Mouse (Mus musculus) CH12.LX (cell line): ENCODE measurements around the gene Bcl2l15. TPM values are rescaled to one million over a fixed set of nuclear protein-coding genes. Genes with fewer than 3 reads are reported as not detected.

Experiments used
- DNase-seq: peaks from one replicate; pipeline ENCODE4 v3.0.0-alpha.2; 2013; ENCODE audit errors: extremely low read depth
- H3K27ac ChIP-seq: 2 replicates; pipeline ENCODE4 v1.5.1; 2012; ENCODE audit warnings: low read depth, mild to moderate bottlenecking, control low read depth, moderate library complexity; ENCODE audit not compliant: insufficient read depth
- H3K27me3 ChIP-seq: replicated peaks from 2 replicates; pipeline ENCODE3; 2012; ENCODE audit warnings: inconsistent platforms
- H3K36me3 ChIP-seq, 2 experiments: replicated peaks in 1 of 2; 2 replicates each; pipeline versions ENCODE3 to v1.6.1; 2012; ENCODE audit warnings: inconsistent platforms in 1 of 2, low read length in 1 of 2, mild to moderate bottlenecking in 1 of 2, mixed read lengths in 1 of 2, moderate library complexity in 1 of 2; ENCODE audit not compliant: control insufficient read depth in 1 of 2, insufficient read depth in 1 of 2
- H3K4me1 ChIP-seq, 2 experiments: 2 replicates each; pipeline ENCODE4 v1.6.1; 2012; ENCODE audit warnings: inconsistent platforms in 1 of 2, moderate library complexity in 1 of 2; ENCODE audit not compliant: insufficient read depth in 2 of 2, control insufficient read depth in 1 of 2
- H3K4me2 ChIP-seq: 2 replicates; pipeline ENCODE4 v1.6.1; 2012; ENCODE audit warnings: low read depth, mild to moderate bottlenecking, control low read depth; ENCODE audit not compliant: poor library complexity, insufficient read depth, severe bottlenecking
- H3K4me3 ChIP-seq, 3 experiments: fragments of 150-350 bp in 1 of 3; sonication (generic) in 1 of 3; replicated peaks in 1 of 3; 2 replicates each; pipeline versions ENCODE3 to v1.5.1; 2011 to 2012; ENCODE audit warnings: low read depth in 2 of 3, low read length in 2 of 3, mild to moderate bottlenecking in 2 of 3, moderate library complexity in 2 of 3, control low read depth in 1 of 3, improper control_type of control experiment in 1 of 3, inconsistent platforms in 1 of 3, mixed read lengths in 1 of 3; ENCODE audit not compliant: poor library complexity in 1 of 3
- H3K79me2 ChIP-seq: replicated peaks from 2 replicates; pipeline ENCODE4 v1.6.1; 2012; ENCODE audit warnings: mild to moderate bottlenecking, moderate library complexity; ENCODE audit not compliant: control insufficient read depth, poor library complexity, insufficient read depth, severe bottlenecking; ENCODE audit errors: extremely low read depth
- H3K9ac ChIP-seq: 2 replicates; pipeline ENCODE4 v1.6.1; 2012; ENCODE audit warnings: low read depth, mild to moderate bottlenecking, control low read depth, moderate library complexity; ENCODE audit not compliant: insufficient read depth
- H3K9me3 ChIP-seq: replicated peaks from 2 replicates; pipeline ENCODE3; 2012; ENCODE audit warnings: low read length, inconsistent platforms, mixed read lengths
- BHLHE40 ChIP-seq: IDR thresholded peaks from 2 replicates; pipeline ENCODE4 v1.6.1; 2011; ENCODE audit warnings: mild to moderate bottlenecking, low read depth, low read length, improper control_type of control experiment
- CHD2 ChIP-seq: IDR thresholded peaks from 2 replicates; pipeline ENCODE4 v1.6.1; 2011; ENCODE audit warnings: low read length, improper control_type of control experiment
- CTCF ChIP-seq, 2 experiments: IDR thresholded peaks in 1 of 2; conservative IDR thresholded peaks in 1 of 2; 2 replicates each; pipeline ENCODE4 v1.5.1; 2011 to 2012; ENCODE audit warnings: low read depth in 2 of 2, low read length in 2 of 2, improper control_type of control experiment in 1 of 2, inconsistent platforms in 1 of 2, mild to moderate bottlenecking in 1 of 2, moderate library complexity in 1 of 2
- E2F4 ChIP-seq: IDR thresholded peaks from 2 replicates; pipeline ENCODE4 v1.6.1; 2011; ENCODE audit warnings: low read depth, low read length, improper control_type of control experiment; ENCODE audit not compliant: insufficient replicate concordance
- ELF1 ChIP-seq: IDR thresholded peaks from 2 replicates; pipeline ENCODE4 v1.6.1; 2014; ENCODE audit warnings: low read depth, mild to moderate bottlenecking, inconsistent platforms, low read length, improper control_type of control experiment
- EP300 ChIP-seq: IDR thresholded peaks from 2 replicates; pipeline ENCODE4 v1.6.1; 2011; ENCODE audit warnings: low read length, improper control_type of control experiment
- ETS1 ChIP-seq: conservative IDR thresholded peaks from 2 replicates; pipeline ENCODE4 v1.6.1; 2012; ENCODE audit warnings: low read depth, mild to moderate bottlenecking, inconsistent platforms, low read length, improper control_type of control experiment, moderate library complexity
- GABPA ChIP-seq: IDR thresholded peaks from 2 replicates; pipeline ENCODE4 v1.6.1; 2012; ENCODE audit warnings: low read depth, low read length, improper control_type of control experiment, inconsistent platforms; ENCODE audit not compliant: insufficient replicate concordance
- IRF4 ChIP-seq: IDR thresholded peaks from 2 replicates; pipeline ENCODE4 v1.6.1; 2014; ENCODE audit warnings: low read depth, mild to moderate bottlenecking, inconsistent platforms, low read length, improper control_type of control experiment
- JUND ChIP-seq: conservative IDR thresholded peaks from 2 replicates; pipeline ENCODE4 v1.6.1; 2011; ENCODE audit warnings: low read depth, low read length, improper control_type of control experiment
- KAT2A ChIP-seq: IDR thresholded peaks from 2 replicates; pipeline ENCODE4 v1.6.1; 2012; ENCODE audit warnings: low read length, improper control_type of control experiment, inconsistent platforms; ENCODE audit not compliant: insufficient replicate concordance
- MAFK ChIP-seq: IDR thresholded peaks from 2 replicates; pipeline ENCODE4 v1.6.1; 2011; ENCODE audit warnings: low read length, improper control_type of control experiment; ENCODE audit not compliant: insufficient replicate concordance
- MAZ ChIP-seq: IDR thresholded peaks from 2 replicates; pipeline ENCODE4 v1.6.1; 2012; ENCODE audit warnings: low read depth, mild to moderate bottlenecking, inconsistent platforms, low read length, improper control_type of control experiment, moderate library complexity
- MEF2A ChIP-seq: IDR thresholded peaks from 2 replicates; pipeline ENCODE4 v1.6.1; 2014; ENCODE audit warnings: low read depth, mild to moderate bottlenecking, inconsistent platforms, low read length, improper control_type of control experiment, borderline replicate concordance
- MYC ChIP-seq: IDR thresholded peaks from 2 replicates; pipeline ENCODE4 v1.6.1; 2011; ENCODE audit warnings: low read depth, mild to moderate bottlenecking, improper control_type of control experiment, low read length
- RCOR1 ChIP-seq: conservative IDR thresholded peaks from 2 replicates; pipeline ENCODE4 v1.6.1; 2012; ENCODE audit warnings: low read depth, mild to moderate bottlenecking, inconsistent platforms, low read length, improper control_type of control experiment
- SIN3A ChIP-seq: IDR thresholded peaks from 2 replicates; pipeline ENCODE4 v1.6.1; 2012; ENCODE audit warnings: low read length, improper control_type of control experiment, inconsistent platforms
- TCF12 ChIP-seq: IDR thresholded peaks from 2 replicates; pipeline ENCODE4 v1.6.1; 2014; ENCODE audit warnings: low read depth, mild to moderate bottlenecking, inconsistent platforms, low read length, improper control_type of control experiment
- USF1 ChIP-seq: IDR thresholded peaks from 2 replicates; pipeline ENCODE4 v1.6.1; 2014; ENCODE audit warnings: low read depth, mild to moderate bottlenecking, inconsistent platforms, low read length, improper control_type of control experiment
- USF2 ChIP-seq: conservative IDR thresholded peaks from 2 replicates; pipeline ENCODE4 v1.6.1; 2011; ENCODE audit warnings: low read depth, low read length, improper control_type of control experiment
- ZKSCAN1 ChIP-seq: IDR thresholded peaks from 2 replicates; pipeline ENCODE4 v1.6.1; 2012; ENCODE audit warnings: low read depth, inconsistent platforms, low read length, improper control_type of control experiment, borderline replicate concordance
- ZNF384 ChIP-seq: IDR thresholded peaks from 2 replicates; pipeline ENCODE4 v1.6.1; 2012; ENCODE audit warnings: low read depth, low read length, improper control_type of control experiment, inconsistent platforms
- dilution Hi-C: fragments of 300-500 bp; cut with MboI; formaldehyde crosslinking; loops from 2 replicates; pipeline ENCODE4 v1.14.3; 2020; ENCODE audit warnings: low sequenced_read_pairs; ENCODE audit not compliant: extremely low pct_unique_long_range_greater_than_20kb, extremely low pct_ligation_motif_present
- in situ Hi-C: fragments of 300-500 bp; cut with MboI; formaldehyde crosslinking; loops from 3 replicates; pipeline ENCODE4 v1.14.3; 2019; ENCODE audit warnings: low sequenced_read_pairs, low pct_ligation_motif_present, low pct_unique_long_range_greater_than_20kb, mixed read lengths
- polyA plus RNA-seq: library from polyadenylated mRNA; unstranded; fragments of >175 nt; gene quantifications from 2 replicates; pipeline ENCODE4 v1.2.1, GENCODE M21; 2012; ENCODE audit warnings: low read depth; ENCODE audit not compliant: insufficient read length
- total RNA-seq, 2 experiments: library from RNA; depleted of rRNA; stranded (reverse); fragments of 300-350 nt in 1 of 2; fragments of >200 nt in 1 of 2; gene quantifications; 2 replicates each; pipeline ENCODE4 v1.2.3; 2012 to 2014

Gene Bcl2l15
- total and polyA plus RNA-seq, 3 experiments = 12.2 to 24.9 (median 23.0) TPM

GRCm38 (mm10) chr3:103874329-103874728 lies 41.9 kb downstream of the Bcl2l15 start (continued):
- TF ChIP-seq MAZ = no peak
- no peak for TF ChIP-seq USF2
- TF ChIP-seq CHD2 = no peak
- no peak for TF ChIP-seq MAFK
- no peak for TF ChIP-seq ELF1
- TF ChIP-seq EP300 = peak; percentile 80

- Histone ChIP-seq H3K4me2 (no peak overlapping the region), H3K9ac (no peak overlapping the region), H3K27ac (no peak overlapping the region), H3K36me3 (peaks cover 46 to 67% of the 10 kb centered on the region in 2 experiments), H3K27me3 (no peaks in the 10 kb centered on the region), H3K79me2 (peaks cover 6% of the 10 kb centered on the region), H3K4me3 (no peak overlapping the region)
- dilution Hi-C loops = no loop called here
- no peak for DNase-seq
- TF ChIP-seq MYC = no peak
- TF ChIP-seq TCF12 = no peak
- TF ChIP-seq IRF4 = no peak
- no peak for TF ChIP-seq KAT2A
- no peak for TF ChIP-seq ZNF384
- no peak for TF ChIP-seq BHLHE40
- no peak for TF ChIP-seq ETS1
- no peak for TF ChIP-seq RCOR1
- no peak for TF ChIP-seq CTCF (conservative IDR thresholded peaks at IDR 0.05 in 1 of 2, IDR thresholded peaks at IDR 0.05 in 1 of 2; ENCODE audit: low read depth in 2 of 2, low read length in 2 of 2)
- no peak for TF ChIP-seq GABPA
- TF ChIP-seq JUND = no peak
- no peak for TF ChIP-seq USF1
- TF ChIP-seq MEF2A = no peak
- no peak for TF ChIP-seq SIN3A
- TF ChIP-seq ZKSCAN1 = no peak
- no peak for TF ChIP-seq E2F4
- no peak for TF ChIP-seq EP300
- TF ChIP-seq, all 38 proteins: peak for 0
- Histone ChIP-seq H3K9me3 (no peaks in the 10 kb centered on the region), H3K4me1 (peaks cover 0 to 15% of the 10 kb centered on the region in 2 experiments; a peak in 1 of 4 replicates)
- in situ Hi-C loops = no loop called here
Observed at GRCm38 (mm10) chr3:103885946-103886345, 53.5 kb downstream of the Bcl2l15 start.
